Mouse (Mus musculus): ENCODE measurements around the gene Gm8251.
"Not testable (repeated sequence)": the region's sequence is repeated elsewhere in the genome, so short reads cannot be mapped to it uniquely, and the experiment has no call there.

Gene Gm8251

GRCm38 (mm10) chr1:44061836-44062235 lies at the start of gene Gm8251:
Gene Gm8251, minus strand, starts transcription at chr1:44061936.
- no peak for DNase-seq (ENCODE audit: low spot score in 2 of 2)

- DNase-seq (ENCODE audit: low spot score in 2 of 2) = no peak
Measured at GRCm38 (mm10) chr1:44102939-44103338, 41.2 kb upstream of the Gm8251 start.

- DNase-seq (ENCODE audit: low spot score in 2 of 2) = peak; percentile 81 to 89
Measured at GRCm38 (mm10) chr1:44102259-44102717, 40.6 kb upstream of the Gm8251 start, which contains the start of gene Tex30. Gene Tex30, minus strand, starts transcription at chr1:44102441.

- peak in 1 of 2 experiments; percentile 1 for DNase-seq (ENCODE audit: low spot score in 2 of 2)
Measured at GRCm38 (mm10) chr1:44101448-44102225, 39.9 kb upstream of the Gm8251 start.

- peak in 1 of 2 experiments; percentile 13 for DNase-seq (ENCODE audit: low spot score in 2 of 2)
Measured at GRCm38 (mm10) chr1:44064625-44065024, 2.9 kb upstream of the Gm8251 start.

GRCm38 (mm10) chr1:44063439-44063838 lies 1.7 kb upstream of the Gm8251 start:
- DNase-seq (ENCODE audit: low spot score in 2 of 2) = no peak

GRCm38 (mm10) chr1:44057805-44058204 lies 3.9 kb downstream of the Gm8251 start:
- DNase-seq (ENCODE audit: low spot score in 2 of 2) = no peak

- DNase-seq (ENCODE audit: low spot score in 2 of 2) = no peak
Measured at GRCm38 (mm10) chr1:44046556-44046955, 15.2 kb downstream of the Gm8251 start.

- DNase-seq (ENCODE audit: low spot score in 2 of 2) = not testable (repeated sequence)
Measured at GRCm38 (mm10) chr1:44045689-44046088, 16.0 kb downstream of the Gm8251 start.

- no peak for DNase-seq (ENCODE audit: low spot score in 2 of 2)
Measured at GRCm38 (mm10) chr1:44042555-44042915, 19.2 kb downstream of the Gm8251 start.

GRCm38 (mm10) chr1:44041797-44042554 lies 19.8 kb downstream of the Gm8251 start:
- peak; percentile 19 to 28 for DNase-seq (ENCODE audit: low spot score in 2 of 2)

GRCm38 (mm10) chr1:44032948-44033347 lies 28.8 kb downstream of the Gm8251 start:
- no peak for DNase-seq (ENCODE audit: low spot score in 2 of 2)

- no peak for DNase-seq (ENCODE audit: low spot score in 2 of 2)
Measured at GRCm38 (mm10) chr1:44032213-44032612, 29.5 kb downstream of the Gm8251 start.

- DNase-seq (ENCODE audit: low spot score in 2 of 2) = no peak
Measured at GRCm38 (mm10) chr1:44027651-44028050, 34.1 kb downstream of the Gm8251 start.

GRCm38 (mm10) chr1:44022656-44023055 lies 39.1 kb downstream of the Gm8251 start:
- DNase-seq (ENCODE audit: low spot score in 2 of 2) = no peak

GRCm38 (mm10) chr1:44019934-44020333 lies 41.8 kb downstream of the Gm8251 start, which contains the start of gene Mettl21c:
Gene Mettl21c, minus strand, starts transcription at chr1:44020034.
- DNase-seq (ENCODE audit: low spot score in 2 of 2) = no peak

- DNase-seq (ENCODE audit: low spot score in 2 of 2) = no peak
Measured at GRCm38 (mm10) chr1:44015556-44015955, 46.2 kb downstream of the Gm8251 start.
